Mouse (Mus musculus): Measurements from ENCODE around the gene Rad9a. TPM values are rescaled to one million over a fixed set of nuclear protein-coding genes. Genes with fewer than 3 reads are reported as not detected.
A peak's percentile ranks its signal among the peaks of the same experiment; 100 is the strongest.

The Rad9a gene
- polyA plus RNA-seq, 2 experiments = 14.3 to 20.8 TPM

DNA sequence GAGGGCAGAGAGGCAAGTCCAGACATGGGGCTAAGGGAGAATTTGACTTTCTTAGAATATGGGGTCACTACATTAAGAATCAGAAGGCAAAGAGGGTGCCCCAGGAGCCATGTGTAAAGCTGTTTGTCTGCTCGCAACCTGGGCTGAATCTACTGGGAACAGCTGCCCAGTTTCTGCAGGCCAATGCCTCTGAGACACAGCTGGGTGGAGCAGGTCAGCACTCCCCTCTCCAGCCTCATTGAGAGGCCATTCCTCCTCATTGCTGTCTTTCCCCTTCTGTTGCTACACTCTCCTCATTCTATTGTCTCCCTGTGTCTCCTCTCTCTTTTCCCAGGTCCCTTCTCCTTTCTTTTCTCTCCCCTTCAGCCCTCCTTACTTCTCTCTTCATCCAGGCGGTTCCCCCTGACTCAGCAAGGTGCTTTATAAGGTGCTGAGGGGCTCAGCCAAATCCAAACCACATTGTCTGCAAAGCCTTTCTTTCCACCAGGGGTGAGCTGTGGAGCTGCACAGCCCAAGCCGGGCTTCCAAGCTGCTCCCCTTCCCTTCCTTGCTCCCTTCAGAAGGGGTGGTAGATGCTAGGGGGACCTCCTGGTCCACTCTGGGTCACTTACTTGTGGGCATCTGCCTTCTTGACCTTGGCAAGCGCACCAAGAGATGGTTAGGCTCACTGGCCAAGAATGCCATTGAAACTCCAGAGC, 10.6 kb upstream of the Rad9a start:
- 39% methylated on average over 4 of the region's 4 CpGs for WGBS (ENCODE audit: insufficient replicate concordance)
- Histone ChIP-seq H3K9me3 (ENCODE audit: control insufficient read depth, low read length) (no peaks in the 10 kb centered on the region), H3K4me2 (ENCODE audit: low read depth) (no peak overlapping the region), H3K4me3 (ENCODE audit: insufficient read depth in 1 of 2, low read depth in 2 of 2, low read length in 2 of 2) (no peak overlapping the region), H3K27ac (no peak overlapping the region), H3K36me3 (replicated peaks; ENCODE audit: control insufficient read depth, insufficient read depth, low read depth) (no peaks in the 10 kb centered on the region), H3K9ac (replicated peaks) (no peak overlapping the region), H3K27me3 (ENCODE audit: control insufficient read depth, insufficient read depth, low read length) (peaks cover 58% of the 10 kb centered on the region), H3K4me1 (replicated peaks; ENCODE audit: control insufficient read depth in 2 of 2, insufficient read depth in 2 of 2, low read length in 1 of 2) (peaks cover 0 to 8% of the 10 kb centered on the region in 2 experiments; a peak in 2 of 4 replicates)
- no peak for TF ChIP-seq EP300 (IDR thresholded peaks at IDR 0.05; ENCODE audit: low read depth)
- no peak for TF ChIP-seq CTCF (IDR thresholded peaks at IDR 0.05; ENCODE audit: low read depth)
- no peak for DNase-seq (ENCODE audit: low read depth in 3 of 3, low spot score in 3 of 3)
- no peak for ATAC-seq (ENCODE audit: insufficient read depth)

DNA sequence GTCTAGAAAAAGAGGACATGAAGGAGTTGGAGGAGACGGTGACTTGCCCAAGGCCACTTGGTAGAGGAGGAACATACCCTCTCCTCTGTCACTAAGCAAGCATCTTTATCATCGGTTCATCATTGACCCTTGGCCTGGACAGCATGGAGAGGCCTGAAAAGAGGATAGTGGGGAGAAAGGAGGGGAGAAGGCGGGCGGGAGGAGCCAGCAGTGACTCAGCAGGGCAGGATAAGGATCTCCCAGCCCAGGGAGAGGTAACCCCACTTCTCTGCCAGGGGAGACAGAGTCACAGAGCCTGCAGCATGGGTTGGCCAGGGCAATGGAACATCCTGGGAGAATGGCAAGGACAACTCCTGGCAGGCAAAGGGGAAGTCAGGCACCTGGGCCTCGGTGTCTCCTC, 7.1 kb upstream of the Rad9a start:
- Histone ChIP-seq H3K27me3 (ENCODE audit: control insufficient read depth, insufficient read depth, low read length) (peaks cover 23% of the 10 kb centered on the region), H3K9ac (replicated peaks) (no peak overlapping the region), H3K27ac (no peak overlapping the region), H3K4me1 (replicated peaks; ENCODE audit: control insufficient read depth in 2 of 2, insufficient read depth in 2 of 2, low read length in 1 of 2) (peaks cover 0 to 3% of the 10 kb centered on the region in 2 experiments; a peak in 1 of 4 replicates), H3K4me2 (ENCODE audit: low read depth) (no peak overlapping the region), H3K36me3 (replicated peaks; ENCODE audit: control insufficient read depth, insufficient read depth, low read depth) (no peaks in the 10 kb centered on the region), H3K9me3 (ENCODE audit: control insufficient read depth, low read length) (no peaks in the 10 kb centered on the region), H3K4me3 (ENCODE audit: insufficient read depth in 1 of 2, low read depth in 2 of 2, low read length in 2 of 2) (no peak overlapping the region)
- DNase-seq (ENCODE audit: low read depth in 3 of 3, low spot score in 3 of 3) (no peak), ATAC-seq (ENCODE audit: insufficient read depth) (no peak)
- no peak for TF ChIP-seq EP300 (IDR thresholded peaks at IDR 0.05; ENCODE audit: low read depth)
- no peak for TF ChIP-seq CTCF (IDR thresholded peaks at IDR 0.05; ENCODE audit: low read depth)
- WGBS (ENCODE audit: insufficient replicate concordance) = 57% methylated on average over 5 of the region's 5 CpGs

DNA sequence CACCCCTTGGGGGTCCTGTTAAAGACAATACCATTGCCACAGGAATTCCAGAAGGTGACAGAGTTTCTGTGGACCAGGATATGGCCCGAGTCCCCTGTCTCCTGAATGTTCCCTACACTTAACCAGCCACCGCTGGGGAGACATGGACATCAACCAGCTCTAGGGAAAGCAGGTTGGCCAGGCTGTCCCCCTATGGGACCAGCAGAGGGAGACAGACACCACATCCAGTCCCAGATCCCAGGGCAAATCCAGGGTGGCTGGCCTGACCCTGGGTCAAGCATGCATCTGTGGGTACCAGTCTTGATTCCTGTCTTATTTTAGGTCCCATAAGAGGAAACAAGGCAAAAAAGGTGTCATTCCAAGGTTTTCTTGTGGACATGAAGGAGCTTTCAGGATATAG, 5.5 kb upstream of the Rad9a start:
- H3K27me3 ChIP-seq (ENCODE audit: control insufficient read depth, insufficient read depth, low read length) = peaks cover 8% of the 10 kb centered on the region

DNA sequence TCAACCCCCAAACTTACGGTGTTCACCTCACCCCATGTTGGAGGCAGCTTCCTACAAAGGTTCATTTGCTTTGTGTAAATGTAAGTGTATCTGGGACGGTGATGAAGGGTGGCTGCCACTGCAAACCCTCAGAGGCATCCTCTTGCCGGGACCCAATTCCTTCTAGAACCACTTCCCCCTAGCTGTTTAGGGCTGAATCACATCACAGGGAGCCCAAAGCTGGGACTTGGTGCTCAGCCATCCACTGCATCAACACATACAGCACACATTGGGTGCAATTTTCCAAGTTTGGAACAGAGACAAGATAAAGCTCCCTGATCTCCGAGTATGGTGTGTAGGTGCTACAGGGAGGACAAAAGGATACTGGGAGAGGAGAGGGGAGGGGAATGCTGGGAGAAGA, 3.4 kb upstream of the Rad9a start:
- TF ChIP-seq CTCF (IDR thresholded peaks at IDR 0.05; ENCODE audit: low read depth) (no peak), EP300 (IDR thresholded peaks at IDR 0.05; ENCODE audit: low read depth) (no peak)
- Histone ChIP-seq H3K4me1 (replicated peaks; ENCODE audit: control insufficient read depth in 2 of 2, insufficient read depth in 2 of 2, low read length in 1 of 2) (peaks cover 8 to 20% of the 10 kb centered on the region in 2 experiments), H3K9me3 (ENCODE audit: control insufficient read depth, low read length) (no peaks in the 10 kb centered on the region), H3K4me2 (ENCODE audit: low read depth) (no peak overlapping the region), H3K27me3 (ENCODE audit: control insufficient read depth, insufficient read depth, low read length) (no peaks in the 10 kb centered on the region; the same call in none of the 2 replicates), H3K27ac (no peak overlapping the region), H3K9ac (replicated peaks) (no peak overlapping the region), H3K4me3 (ENCODE audit: insufficient read depth in 1 of 2, low read depth in 2 of 2, low read length in 2 of 2) (no peak overlapping the region), H3K36me3 (replicated peaks; ENCODE audit: control insufficient read depth, insufficient read depth, low read depth) (peaks cover 4% of the 10 kb centered on the region; the same call in 1 of the 2 replicates)
- ATAC-seq (ENCODE audit: insufficient read depth) (no peak), DNase-seq (ENCODE audit: low read depth in 3 of 3, low spot score in 3 of 3) (no peak)
- 51% methylated on average over 4 of the region's 4 CpGs for WGBS (ENCODE audit: insufficient replicate concordance)

More for the DNA sequence above, 5.5 kb upstream of the Rad9a start:
- no peak overlapping the region for H3K4me2 ChIP-seq (ENCODE audit: low read depth)
- 5% methylated on average over 2 of the region's 2 CpGs for WGBS (ENCODE audit: insufficient replicate concordance)
- H3K27ac ChIP-seq = no peak overlapping the region
- peak; percentile 96 for TF ChIP-seq CTCF (IDR thresholded peaks at IDR 0.05; ENCODE audit: low read depth)
- TF ChIP-seq EP300 (IDR thresholded peaks at IDR 0.05; ENCODE audit: low read depth) = no peak
- DNase-seq (ENCODE audit: low read depth in 3 of 3, low spot score in 3 of 3) = no peak
- H3K4me3 ChIP-seq (ENCODE audit: insufficient read depth in 1 of 2, low read depth in 2 of 2, low read length in 2 of 2) = no peak overlapping the region
- peaks cover 0 to 7% of the 10 kb centered on the region in 2 experiments; a peak in 3 of 4 replicates for H3K4me1 ChIP-seq (replicated peaks; ENCODE audit: control insufficient read depth in 2 of 2, insufficient read depth in 2 of 2, low read length in 1 of 2)
- no peak overlapping the region for H3K9ac ChIP-seq (replicated peaks)
- H3K9me3 ChIP-seq (ENCODE audit: control insufficient read depth, low read length) = no peaks in the 10 kb centered on the region
- no peaks in the 10 kb centered on the region for H3K36me3 ChIP-seq (replicated peaks; ENCODE audit: control insufficient read depth, insufficient read depth, low read depth)
- ATAC-seq (ENCODE audit: insufficient read depth) = peak; percentile 38; the same call in 1 of the 2 replicates

DNA sequence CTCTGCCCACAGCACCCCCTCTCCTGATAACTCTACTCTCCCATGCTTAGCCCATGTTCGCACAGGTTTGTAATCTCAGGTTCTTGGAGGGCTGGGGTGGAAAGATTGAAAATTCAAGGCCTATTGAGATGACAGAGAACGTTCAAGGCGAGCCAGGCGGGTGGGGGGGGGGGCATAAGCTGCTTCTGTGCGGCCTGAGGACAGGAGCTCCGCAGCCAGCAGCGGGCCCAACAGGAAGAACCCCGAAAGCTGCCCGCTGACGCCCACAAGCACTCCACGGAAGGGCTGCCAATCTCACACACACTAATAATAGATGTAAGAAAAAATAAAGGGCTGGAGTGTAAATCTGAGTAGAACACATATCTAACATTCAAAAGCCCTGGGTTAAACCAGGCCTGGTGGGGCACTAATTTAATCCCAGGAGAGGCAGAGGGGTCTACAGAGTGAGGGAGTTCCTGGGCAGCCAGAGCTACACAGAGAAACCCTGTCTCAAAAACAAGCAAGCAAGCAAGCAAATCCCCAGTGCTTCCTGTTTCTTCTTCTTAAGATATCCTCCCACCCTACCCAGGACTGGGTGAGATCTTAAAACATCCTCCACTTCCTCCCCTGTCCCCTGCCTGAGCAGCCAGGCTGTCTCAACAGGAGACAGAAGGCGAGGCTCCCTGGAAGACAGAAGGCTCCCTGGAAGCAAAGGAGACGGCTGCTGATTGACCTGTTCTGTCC, 2.3 kb upstream of the Rad9a start:
- no peak overlapping the region for H3K4me2 ChIP-seq (ENCODE audit: low read depth)
- no peak overlapping the region for H3K27ac ChIP-seq
- no peak for DNase-seq (ENCODE audit: low read depth in 3 of 3, low spot score in 3 of 3)

More for the DNA sequence above, 2.3 kb upstream of the Rad9a start:
- no peak for ATAC-seq (ENCODE audit: insufficient read depth)
- Histone ChIP-seq H3K9ac (replicated peaks) (no peak overlapping the region), H3K9me3 (ENCODE audit: control insufficient read depth, low read length) (no peaks in the 10 kb centered on the region), H3K36me3 (replicated peaks; ENCODE audit: control insufficient read depth, insufficient read depth, low read depth) (peaks cover 6% of the 10 kb centered on the region; the same call in 1 of the 2 replicates), H3K4me3 (ENCODE audit: insufficient read depth in 1 of 2, low read depth in 2 of 2, low read length in 2 of 2) (no peak overlapping the region), H3K4me1 (replicated peaks; ENCODE audit: control insufficient read depth in 2 of 2, insufficient read depth in 2 of 2, low read length in 1 of 2) (peaks cover 8 to 23% of the 10 kb centered on the region in 2 experiments), H3K27me3 (ENCODE audit: control insufficient read depth, insufficient read depth, low read length) (no peaks in the 10 kb centered on the region; the same call in none of the 2 replicates)
- WGBS (ENCODE audit: insufficient replicate concordance) = 28% methylated on average over 13 of the region's 13 CpGs
- TF ChIP-seq EP300 (IDR thresholded peaks at IDR 0.05; ENCODE audit: low read depth) (no peak), CTCF (IDR thresholded peaks at IDR 0.05; ENCODE audit: low read depth) (no peak)
